Mouse (Mus musculus): ENCODE data around the gene Prkce. TPM values are rescaled to one million over a fixed set of nuclear protein-coding genes. Genes with fewer than 3 reads are reported as not detected.

Gene Prkce
- total RNA-seq, 2 experiments from 2014 or later = 2.3 to 5.9 TPM

DNA sequence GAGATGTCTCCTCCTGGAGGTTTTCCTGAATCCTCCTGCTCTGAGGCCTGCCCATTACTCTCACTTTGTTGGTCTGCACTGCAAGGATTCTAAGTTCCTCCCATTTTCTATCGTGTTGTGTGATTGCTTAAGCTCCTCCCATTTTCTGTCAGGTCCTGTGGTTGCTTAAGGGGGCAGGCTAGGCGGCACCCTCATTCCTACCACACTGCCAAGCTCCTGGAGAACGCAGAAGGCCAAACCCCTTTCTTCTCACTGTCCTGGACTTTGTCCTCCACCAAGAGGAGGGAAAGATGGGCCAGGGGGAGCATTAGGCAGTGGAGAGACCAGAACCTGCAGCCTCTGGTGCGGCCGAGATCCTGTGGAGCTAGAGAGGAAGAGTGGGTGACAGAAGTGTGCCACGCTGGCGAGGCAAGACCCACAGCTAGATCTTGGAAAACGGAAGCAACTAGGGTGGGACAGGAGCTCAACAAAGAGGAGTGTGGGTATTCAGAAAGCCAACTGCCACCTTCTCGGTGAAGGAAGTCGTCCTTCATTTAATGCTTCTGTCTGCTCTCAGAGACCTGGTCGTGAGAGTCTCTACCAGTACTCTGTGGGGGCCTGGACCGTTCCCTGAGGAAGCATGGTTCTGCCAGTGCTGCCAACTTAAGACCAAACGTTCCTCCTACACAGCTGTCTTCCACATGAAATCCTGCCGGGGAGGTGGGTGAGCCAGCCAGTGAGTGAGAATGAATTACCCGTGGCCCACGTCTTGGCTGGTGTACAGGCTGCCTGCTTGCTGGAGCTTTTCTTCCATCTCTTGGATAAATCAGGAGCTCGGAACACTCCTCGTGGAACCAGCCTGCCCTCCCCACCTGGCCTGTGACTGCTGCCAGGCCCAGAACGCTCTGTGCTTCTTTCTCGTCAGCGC, 82.2 kb downstream of the Prkce start:
- peak; percentile 90 for ATAC-seq (replicated peaks; ENCODE audit: poor library complexity, severe bottlenecking)

DNA sequence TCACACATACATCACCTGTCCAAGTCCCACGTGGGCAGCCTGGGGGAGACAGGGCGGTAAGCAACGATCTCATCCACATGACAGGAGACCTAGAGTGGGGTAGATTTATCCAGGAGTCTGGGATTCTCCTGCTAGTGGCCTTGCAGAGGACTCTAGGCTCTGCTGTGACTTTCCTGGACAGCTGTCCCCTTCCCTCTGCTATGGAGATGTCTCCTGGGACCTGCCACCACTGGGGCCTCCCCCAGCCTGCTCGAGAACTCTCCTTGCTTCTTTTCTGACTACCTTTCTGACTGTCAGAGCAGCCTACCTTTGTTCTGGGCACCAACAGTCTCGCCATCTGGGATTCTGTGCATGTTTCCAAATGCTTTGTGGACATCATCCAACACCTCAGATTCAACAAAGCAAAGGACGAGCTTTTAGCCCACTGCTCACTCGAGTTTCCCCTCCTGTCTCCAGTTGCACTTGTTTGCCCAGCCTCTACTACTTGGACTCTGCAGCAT, 82.9 kb downstream of the Prkce start:
- no peak for ATAC-seq (replicated peaks; ENCODE audit: poor library complexity, severe bottlenecking)

DNA sequence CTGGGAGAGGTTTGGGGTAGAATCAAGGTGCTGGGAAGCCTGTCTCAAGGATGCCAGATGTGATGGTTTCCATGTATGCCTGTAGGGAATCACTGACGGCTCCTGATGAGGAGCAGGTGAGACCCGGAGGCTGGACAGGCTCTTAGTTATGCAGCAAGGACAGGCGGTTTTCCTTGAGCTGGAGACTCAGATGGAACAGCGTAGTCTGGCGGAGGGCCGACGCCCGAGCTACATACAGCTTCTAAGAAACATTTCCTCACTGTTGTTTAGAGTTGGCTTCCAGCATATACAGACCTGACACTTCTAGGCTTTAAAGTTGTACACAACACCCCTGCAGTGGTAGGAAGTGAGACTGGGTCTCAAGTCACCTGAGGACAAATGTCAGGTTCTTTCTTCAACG, 86.3 kb downstream of the Prkce start:
- ATAC-seq (replicated peaks; ENCODE audit: poor library complexity, severe bottlenecking) = no peak

DNA sequence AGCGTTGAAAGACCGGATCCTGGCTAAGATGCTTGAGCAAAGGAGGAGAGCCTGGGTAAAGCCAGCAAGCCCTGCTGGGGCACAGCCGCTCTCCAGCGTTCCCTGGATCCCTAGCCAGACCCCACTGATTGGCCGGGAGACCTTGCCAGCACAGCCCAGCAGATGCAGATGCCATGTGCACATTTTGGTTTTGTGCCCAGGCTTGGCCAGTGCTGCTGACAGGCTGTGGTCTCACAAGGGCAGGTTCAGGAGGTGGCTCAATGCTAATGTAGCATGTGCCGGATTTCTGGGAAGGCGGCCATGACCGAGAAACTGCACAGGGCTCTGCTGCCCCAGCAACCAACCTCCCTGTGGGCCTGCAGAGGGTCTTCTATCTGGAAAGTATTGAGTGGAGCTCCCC, 86.7 kb downstream of the Prkce start:
- no peak for ATAC-seq (replicated peaks; ENCODE audit: poor library complexity, severe bottlenecking)

DNA sequence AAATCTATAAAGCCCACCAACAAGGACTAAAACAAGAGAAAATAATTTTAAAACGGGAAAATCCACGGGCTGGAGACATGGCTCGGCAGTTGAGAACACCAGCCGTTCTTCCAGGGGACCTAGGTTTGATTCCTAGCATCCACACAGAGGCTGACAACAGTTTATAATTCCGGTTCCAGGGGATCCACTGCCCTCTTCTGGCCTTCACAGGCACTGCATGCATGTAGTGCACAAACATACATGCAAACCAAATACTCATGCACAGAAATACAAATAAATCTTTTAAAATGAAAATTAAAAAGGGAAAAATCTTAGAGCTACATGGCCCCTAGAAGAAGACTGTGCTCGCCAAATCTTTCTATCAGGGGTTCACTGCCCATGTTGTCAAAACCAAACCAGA, 87.4 kb downstream of the Prkce start:
- ATAC-seq (replicated peaks; ENCODE audit: poor library complexity, severe bottlenecking) = no peak

DNA sequence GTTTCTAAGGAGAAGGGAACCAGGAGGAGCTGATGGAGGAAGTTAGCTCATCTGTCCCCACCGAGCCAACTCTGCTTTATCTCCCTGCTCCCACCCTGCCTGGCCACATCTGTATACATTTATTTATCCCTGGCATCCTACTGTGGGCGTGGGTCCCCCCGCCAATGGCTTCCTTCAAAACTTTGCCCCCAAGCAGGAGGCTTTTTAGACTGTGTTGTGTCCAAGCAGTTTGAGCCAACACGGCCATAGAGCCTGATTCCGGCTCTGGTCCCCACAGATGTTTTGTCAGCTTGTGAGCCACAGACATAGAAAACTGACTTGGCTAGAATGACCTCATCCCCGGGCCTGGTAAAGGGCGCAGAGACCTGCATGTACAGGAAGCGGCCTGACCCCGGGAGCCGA, 89.1 kb downstream of the Prkce start:
- no peak for ATAC-seq (replicated peaks; ENCODE audit: poor library complexity, severe bottlenecking)

DNA sequence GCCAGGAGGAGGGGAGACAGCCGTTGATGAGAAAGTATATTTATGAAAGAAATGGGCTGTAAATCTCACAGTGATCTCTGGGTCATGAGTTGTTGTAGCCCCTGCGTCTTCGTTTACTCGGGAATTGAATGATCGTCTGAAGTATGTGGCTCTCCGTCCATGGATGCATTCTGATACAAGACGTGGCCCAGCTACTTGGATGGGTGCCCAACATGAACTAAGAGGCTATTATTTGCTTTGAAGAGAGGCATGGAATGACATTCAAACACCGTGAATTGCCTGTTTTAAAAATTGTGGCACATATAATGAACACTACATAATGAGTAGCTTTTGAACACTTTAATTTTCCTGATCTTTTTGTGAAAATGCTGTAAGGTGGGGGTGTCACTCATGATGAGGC, 93.5 kb downstream of the Prkce start:
- ATAC-seq (replicated peaks; ENCODE audit: poor library complexity, severe bottlenecking) = no peak

DNA sequence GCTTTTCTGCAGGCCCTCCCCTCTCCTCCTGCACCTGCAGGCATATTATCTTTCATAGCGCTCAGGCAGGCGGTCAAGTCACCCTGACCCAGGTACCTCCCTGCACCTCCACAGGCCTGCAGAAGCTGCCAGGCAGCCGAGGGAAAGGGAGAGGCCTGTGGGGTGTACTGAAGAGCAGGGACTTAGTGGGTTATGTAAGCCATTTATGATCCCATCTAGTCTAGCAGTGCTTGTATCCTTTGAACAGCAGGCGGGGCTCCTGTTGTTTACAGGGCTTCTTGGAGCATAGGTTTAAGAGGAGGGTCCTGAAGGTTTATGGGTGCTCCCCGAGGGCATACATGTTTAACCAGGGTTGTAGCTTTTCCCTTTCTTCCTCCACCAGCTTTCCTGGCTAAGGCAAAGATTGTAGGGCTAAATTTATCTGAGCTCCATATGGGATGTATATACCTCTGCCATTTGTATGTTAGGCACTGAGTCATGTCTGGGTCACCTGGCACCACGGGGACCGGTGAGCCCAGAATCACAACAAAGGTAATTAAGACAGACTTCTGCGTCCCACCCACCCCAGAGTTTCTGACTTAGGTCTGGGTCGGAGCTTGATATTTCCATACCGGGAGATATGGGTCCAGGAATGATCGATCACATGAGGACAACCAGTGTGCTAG, 96.5 kb downstream of the Prkce start:
- no peak for ATAC-seq (replicated peaks; ENCODE audit: poor library complexity, severe bottlenecking)

DNA sequence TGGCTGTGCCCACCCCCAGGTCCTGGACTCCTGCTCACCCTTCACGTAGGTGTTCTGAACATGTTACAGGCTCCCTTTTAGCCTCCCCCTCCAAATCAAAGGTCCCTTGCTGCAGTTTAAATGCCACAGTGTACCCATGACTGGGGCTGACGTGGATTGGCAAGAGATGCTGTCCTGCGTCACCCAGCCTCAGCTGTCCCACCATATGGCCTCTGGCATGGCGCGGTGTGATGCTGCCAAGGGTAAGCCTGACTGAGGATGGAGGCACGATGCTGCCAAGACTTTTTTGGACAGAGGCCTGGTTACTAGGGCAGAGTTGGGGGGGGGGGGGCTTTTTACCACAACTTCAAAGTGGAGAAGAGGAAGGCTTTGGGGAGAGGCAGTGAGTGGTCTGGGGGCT, 98.5 kb downstream of the Prkce start:
- no peak for ATAC-seq (replicated peaks; ENCODE audit: poor library complexity, severe bottlenecking)

DNA sequence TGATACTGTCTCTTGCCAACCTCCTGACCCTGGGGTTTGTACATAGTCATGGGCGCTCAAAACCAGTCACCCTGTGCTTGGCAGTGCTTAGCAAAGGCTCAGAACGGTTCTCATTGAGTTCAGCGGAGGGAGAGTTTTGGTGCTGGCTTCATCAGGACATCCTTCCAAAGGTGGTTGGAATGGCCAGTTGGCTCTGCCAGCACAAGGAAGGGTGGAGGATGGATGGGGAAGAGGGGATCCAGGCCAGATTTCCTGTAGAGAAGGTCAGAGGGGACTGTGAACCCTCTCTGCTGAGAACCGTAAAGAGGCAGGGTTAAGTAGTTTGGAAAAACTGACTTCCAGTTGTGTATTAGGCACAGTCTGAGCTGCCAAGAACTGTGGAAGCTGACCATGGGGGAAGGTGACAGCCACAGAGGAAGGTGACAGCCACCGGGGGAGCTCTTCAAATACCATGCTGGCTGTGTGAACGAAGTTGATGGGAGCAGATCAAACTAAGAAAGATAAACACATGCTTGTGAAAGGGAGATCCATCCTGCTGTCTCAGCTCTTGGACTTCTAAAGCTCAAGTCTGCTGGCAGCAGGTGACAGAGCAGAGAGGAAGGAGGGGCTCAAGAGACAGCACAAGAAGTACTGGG, 99.7 kb downstream of the Prkce start:
- ATAC-seq (replicated peaks; ENCODE audit: poor library complexity, severe bottlenecking) = no peak

DNA sequence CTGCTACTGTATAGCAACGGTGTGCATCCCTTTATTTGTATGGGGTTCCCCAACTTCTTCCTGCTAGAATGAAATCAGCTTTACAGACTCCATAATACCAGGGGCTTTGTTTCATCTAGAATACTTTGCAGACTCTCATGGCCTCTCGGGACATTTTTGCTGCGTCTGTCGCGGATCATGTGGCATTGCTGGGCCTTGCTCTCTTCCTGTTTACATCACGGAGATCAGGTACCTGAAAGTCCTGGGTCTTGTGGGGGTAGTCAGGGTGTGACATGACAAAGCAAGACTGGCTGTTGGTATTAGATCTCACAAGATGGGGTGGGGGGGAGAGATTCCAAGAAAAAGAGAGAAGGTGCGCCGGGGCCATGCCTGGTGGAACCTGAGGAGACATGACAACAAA, 102.1 kb downstream of the Prkce start:
- ATAC-seq (replicated peaks; ENCODE audit: poor library complexity, severe bottlenecking) = no peak

DNA sequence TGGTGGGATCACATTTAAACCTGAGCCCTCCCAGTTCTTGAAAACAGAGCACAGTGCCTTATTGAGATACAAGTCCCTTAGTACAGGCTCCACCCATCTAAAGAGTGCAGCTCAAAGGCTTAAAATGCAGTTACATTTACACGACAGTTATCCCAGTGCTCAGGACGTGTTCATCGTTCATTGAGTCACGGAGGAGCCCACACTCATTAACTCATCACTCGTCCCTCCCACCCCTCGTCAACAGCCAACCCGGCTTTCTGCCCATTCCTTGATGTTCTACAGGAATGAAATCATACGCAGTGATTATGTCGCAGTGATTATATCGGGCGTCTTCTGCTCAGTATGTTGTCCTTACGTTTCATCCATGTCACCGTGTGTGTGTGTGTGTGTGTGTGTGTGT, 102.9 kb downstream of the Prkce start:
- ATAC-seq (replicated peaks; ENCODE audit: poor library complexity, severe bottlenecking) = no peak

DNA sequence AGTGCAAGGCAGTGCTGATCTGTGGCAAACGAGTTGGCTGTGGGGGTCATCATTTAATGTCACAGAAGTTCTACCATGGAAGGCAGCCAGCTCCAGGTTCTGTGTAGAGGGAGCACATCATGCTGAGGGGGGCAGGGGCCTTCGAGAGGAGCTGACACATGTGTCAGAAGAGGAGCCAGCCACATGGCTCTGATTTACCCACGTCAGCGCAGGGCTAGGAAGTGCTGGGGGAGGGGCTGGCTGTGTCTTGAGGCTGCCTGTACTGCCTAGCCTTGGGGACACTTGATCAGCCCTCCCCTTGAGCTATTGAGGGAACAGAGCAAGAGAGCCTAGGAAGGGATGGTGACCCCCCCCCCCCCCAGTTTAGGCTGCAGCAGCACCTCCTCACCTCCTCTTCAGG, 103.7 kb downstream of the Prkce start:
- no peak for ATAC-seq (replicated peaks; ENCODE audit: poor library complexity, severe bottlenecking)

DNA sequence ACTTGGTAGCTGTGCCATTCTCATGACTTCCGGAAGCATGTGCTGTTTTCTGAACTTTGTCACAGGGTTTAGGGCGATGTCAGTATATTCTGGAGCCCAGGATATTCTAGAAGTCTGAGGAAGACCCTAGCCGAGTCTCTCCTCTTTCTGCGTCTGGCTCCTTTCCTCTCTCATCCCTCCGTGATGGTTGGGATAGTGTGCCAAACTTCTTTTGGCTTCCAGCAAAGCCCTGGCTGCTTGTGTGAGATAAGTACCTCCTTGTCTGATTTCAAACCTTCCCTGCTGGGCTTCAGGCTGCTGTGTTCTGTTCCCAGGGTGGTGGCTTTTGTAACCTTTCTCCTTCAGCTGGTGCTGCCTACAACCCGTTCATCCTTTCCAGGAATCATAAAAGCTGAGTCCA, 105.4 kb downstream of the Prkce start:
- ATAC-seq (replicated peaks; ENCODE audit: poor library complexity, severe bottlenecking) = no peak

DNA sequence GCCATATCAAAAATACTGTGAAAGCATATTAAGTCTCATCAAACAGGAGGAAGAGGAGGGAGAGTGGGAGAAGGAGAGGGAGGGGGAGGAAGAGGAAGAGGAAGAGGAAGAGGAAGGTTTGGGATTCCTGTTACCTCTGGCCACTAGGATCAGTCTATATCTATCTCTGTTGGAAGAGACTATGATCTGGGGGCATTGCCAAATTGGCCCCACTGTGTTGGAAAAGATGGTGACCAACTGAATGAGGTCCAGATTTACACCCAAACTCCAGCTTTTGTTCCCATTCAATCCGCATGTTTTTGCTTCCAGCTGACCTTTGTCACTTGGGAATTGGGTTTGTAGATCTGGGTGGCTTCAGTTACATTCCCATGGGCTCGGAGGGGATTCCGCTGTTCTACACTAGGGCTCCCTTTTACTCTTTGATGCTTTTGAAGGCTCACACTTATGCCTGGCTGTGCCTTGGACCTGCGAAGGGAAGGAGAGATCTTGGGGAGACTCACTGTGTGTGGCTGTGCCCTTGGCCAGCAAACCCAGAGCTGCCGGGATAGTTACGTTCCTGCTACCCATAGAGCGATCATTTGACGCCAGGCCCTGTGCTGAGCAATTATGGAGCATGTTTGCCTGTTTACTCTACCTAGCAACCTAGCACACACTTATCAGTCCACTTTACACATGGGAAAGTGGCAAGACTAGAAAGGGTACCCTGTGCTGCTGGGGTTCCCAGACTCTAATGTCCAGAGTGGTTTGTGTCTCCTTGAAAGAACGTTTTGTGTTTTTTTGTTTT, 106.2 kb downstream of the Prkce start:
- ATAC-seq (replicated peaks; ENCODE audit: poor library complexity, severe bottlenecking) = no peak

DNA sequence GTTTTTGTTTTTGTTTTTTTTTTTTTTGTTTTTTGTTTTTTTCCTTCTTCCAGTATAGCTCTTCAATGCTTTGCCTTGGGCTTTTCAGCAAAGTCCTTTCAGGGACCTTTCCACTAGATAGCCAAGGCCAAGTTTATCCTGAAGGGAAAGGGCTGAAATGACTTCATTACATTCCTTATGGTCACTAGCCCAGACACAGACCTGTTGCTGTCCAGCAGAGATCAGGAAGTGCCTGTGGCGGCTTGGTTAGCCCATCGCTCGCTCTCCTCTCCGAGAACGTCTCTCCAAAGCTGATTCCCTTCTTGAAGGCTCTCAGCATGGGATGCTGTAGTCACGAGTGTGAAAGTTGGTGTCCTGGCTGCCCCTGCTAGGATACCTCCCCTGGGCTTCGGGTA, 106.8 kb downstream of the Prkce start:
- ATAC-seq (replicated peaks; ENCODE audit: poor library complexity, severe bottlenecking) = no peak

DNA sequence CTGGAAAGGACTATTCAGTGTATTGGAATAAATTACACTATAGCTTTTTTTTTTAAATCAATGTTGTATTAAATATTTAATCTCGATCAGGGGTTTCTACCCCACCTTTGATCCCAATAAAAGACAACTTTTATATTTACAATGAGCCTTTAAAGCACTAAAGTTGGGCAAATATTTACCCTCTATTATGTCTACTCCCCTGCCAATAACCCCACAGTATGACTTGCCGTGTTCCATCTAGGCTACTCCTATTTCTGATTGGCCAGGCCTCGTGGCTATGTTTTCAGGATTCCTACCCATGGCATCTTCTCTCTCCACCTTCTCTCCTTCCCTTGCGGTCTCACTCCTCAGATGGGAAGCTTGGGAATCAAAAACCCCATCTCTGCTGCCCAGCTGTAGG, 108.8 kb downstream of the Prkce start:
- ATAC-seq (replicated peaks; ENCODE audit: poor library complexity, severe bottlenecking) = no peak

DNA sequence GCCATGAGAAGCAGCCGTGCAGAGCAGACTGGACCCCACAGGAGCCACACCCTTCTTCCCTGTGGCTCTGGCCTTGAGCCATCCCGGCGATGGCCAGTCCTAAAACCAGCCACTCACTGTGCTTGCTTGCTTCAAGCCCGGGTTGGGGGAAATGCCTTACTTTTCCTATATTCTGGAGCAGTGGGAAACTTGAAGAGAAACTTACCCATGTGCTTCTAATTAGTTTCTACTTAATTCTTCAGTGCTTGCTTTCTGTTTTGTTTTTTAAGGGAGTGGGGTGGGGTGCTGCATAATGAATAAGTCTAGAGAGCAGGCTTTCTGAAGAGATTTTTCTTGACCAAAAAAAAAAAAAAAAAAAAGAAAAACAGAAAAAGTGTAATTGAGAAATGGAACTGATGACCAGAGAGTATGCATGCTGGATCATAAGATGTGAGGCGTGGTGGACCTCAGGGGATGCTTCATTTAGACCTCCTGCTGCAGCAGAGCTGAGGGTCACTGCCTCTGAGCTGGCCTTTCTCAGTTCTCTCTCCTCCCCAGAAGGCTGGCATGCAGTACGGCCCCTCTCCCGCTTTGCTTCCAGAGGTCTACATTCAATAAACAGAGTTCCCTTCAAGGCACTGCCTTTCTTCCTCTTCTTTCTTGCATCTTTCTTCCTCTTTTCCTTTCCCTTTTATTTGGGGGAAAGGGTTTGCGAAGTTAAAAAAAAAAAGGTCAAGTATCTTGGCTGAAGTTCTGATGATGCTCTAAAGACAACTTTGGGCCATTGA, 109.6 kb downstream of the Prkce start:
- peak; percentile 66 for ATAC-seq (replicated peaks; ENCODE audit: poor library complexity, severe bottlenecking)

DNA sequence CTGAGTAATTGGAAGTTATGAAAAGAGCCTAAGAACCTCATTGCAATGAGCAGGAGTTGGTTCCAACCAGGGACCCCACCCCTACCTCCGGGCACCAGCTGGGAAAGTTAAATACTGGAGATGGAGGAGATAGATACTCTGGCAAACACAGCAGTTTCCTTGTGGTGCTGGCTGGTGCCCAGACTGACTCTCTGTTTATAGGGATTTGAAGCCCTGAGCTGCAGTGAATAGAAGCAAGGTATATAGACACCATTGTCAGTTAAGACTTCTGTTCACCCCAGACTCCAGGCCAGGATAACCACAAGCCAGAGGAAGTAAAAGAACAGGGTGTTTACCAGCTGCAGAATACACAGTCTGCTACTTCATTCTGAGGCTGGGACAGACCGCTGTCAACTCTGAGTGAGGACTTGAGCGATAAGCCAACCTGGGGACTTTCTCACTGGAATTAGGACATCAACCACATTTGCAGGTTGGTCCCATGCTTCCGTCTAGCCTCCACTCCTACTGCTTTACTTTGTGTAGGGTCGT, 110.5 kb downstream of the Prkce start:
- peak; percentile 82 for ATAC-seq (replicated peaks; ENCODE audit: poor library complexity, severe bottlenecking)
